Mouse (Mus musculus) erythroid progenitor cell, adult 5-6 weeks (primary cell): ENCODE results near the gene Akap17b. TPM values are rescaled to one million over a fixed set of nuclear protein-coding genes. Genes with fewer than 3 reads are reported as not detected.

Experiments used
- ATAC-seq: replicated peaks from 2 replicates; pipeline ENCODE4 v1.8.0; 2016; ENCODE audit warnings: moderate number of reproducible peaks, mild to moderate bottlenecking, moderate TSS enrichment, inconsistent platforms; ENCODE audit not compliant: poor library complexity, low FRiP score, severe bottlenecking
- total RNA-seq, 2 experiments: library from RNA; stranded (forward) in 1 of 2; stranded (reverse) in 1 of 2; fragments of 150-400 nt in 1 of 2; fragments of 186-747, 209-891 nt in 1 of 2; gene quantifications; 2 replicates each; pipeline versions ENCODE4 v1.2.3 to v1.2.4; 2015 to 2017; ENCODE audit warnings: low replicate concordance in 2 of 2

Gene Akap17b
- total RNA-seq, 2 experiments from 2014 or later = not detected

GRCm38 (mm10) chrX:36590266-36590665 is 54.9 kb downstream of the Akap17b start:
- ATAC-seq = no peak

GRCm38 (mm10) chrX:36587304-36588209 is 57.6 kb downstream of the Akap17b start:
- no peak for ATAC-seq

GRCm38 (mm10) chrX:36586629-36587303 is 58.4 kb downstream of the Akap17b start:
- ATAC-seq = no peak

- no peak for ATAC-seq
Observed at GRCm38 (mm10) chrX:36562079-36562478, 83.1 kb downstream of the Akap17b start.

- no peak for ATAC-seq
Observed at GRCm38 (mm10) chrX:36561650-36562049, 83.5 kb downstream of the Akap17b start.

- no peak for ATAC-seq
Observed at GRCm38 (mm10) chrX:36560170-36560569, 85.0 kb downstream of the Akap17b start.

Other genes starting within 250 kb of the Akap17b start
- not detected in 2 replicates for gene Gm6268, start 244.1 kb downstream of the Akap17b start, total RNA-seq (2015; ENCODE audit: low replicate concordance)
- gene Gm6268, start 244.1 kb downstream of the Akap17b start, total RNA-seq (2017; ENCODE audit: low replicate concordance) = not detected in 2 replicates
- gene Gm14569, start 153.6 kb downstream of the Akap17b start, total RNA-seq (2015; ENCODE audit: low replicate concordance) = not detected in 2 replicates
- not detected in 2 replicates for gene Gm14569, start 153.6 kb downstream of the Akap17b start, total RNA-seq (2017; ENCODE audit: low replicate concordance)
- gene Pgrmc1, start 47.2 kb downstream of the Akap17b start, total RNA-seq (2015; ENCODE audit: low replicate concordance) = 21.3 and 26.8 TPM in 2 replicates
- gene Pgrmc1, start 47.2 kb downstream of the Akap17b start, total RNA-seq (2017; ENCODE audit: low replicate concordance) = 15.7 and 20.7 TPM in 2 replicates
- gene Slc25a43, start 98.3 kb upstream of the Akap17b start, total RNA-seq (2015; ENCODE audit: low replicate concordance) = not detected in 2 replicates
- gene Slc25a43, start 98.3 kb upstream of the Akap17b start, total RNA-seq (2017; ENCODE audit: low replicate concordance) = not detected in 2 replicates
- 208 and 285 TPM in 2 replicates for gene Slc25a5, start 150.3 kb upstream of the Akap17b start, total RNA-seq (2015; ENCODE audit: low replicate concordance)
- 144 and 176 TPM in 2 replicates for gene Slc25a5, start 150.3 kb upstream of the Akap17b start, total RNA-seq (2017; ENCODE audit: low replicate concordance)
- gene Ube2a, start 228.5 kb upstream of the Akap17b start, total RNA-seq (2015; ENCODE audit: low replicate concordance) = 31.4 and 78.0 TPM in 2 replicates
- gene Ube2a, start 228.5 kb upstream of the Akap17b start, total RNA-seq (2017; ENCODE audit: low replicate concordance) = 13.8 and 20.5 TPM in 2 replicates
- 12.3 and 31.4 TPM in 2 replicates for gene C330007P06Rik, start 228.7 kb upstream of the Akap17b start, total RNA-seq (2015; ENCODE audit: low replicate concordance)
- 28.6 and 39.3 TPM in 2 replicates for gene C330007P06Rik, start 228.7 kb upstream of the Akap17b start, total RNA-seq (2017; ENCODE audit: low replicate concordance)